Mouse (Mus musculus): Measurements from ENCODE around the gene Ankrd6. TPM values are rescaled to one million over a fixed set of nuclear protein-coding genes. Genes with fewer than 3 reads are reported as not detected.

The Ankrd6 gene
- total RNA-seq, 2 experiments from 2014 or later, result 36.7 to 42.9 TPM

- no peak for DNase-seq (ENCODE audit: low spot score in 2 of 2)
Measured at GRCm38 (mm10) chr4:32951035-32951940, 647 bp upstream of the Ankrd6 start.

DNA sequence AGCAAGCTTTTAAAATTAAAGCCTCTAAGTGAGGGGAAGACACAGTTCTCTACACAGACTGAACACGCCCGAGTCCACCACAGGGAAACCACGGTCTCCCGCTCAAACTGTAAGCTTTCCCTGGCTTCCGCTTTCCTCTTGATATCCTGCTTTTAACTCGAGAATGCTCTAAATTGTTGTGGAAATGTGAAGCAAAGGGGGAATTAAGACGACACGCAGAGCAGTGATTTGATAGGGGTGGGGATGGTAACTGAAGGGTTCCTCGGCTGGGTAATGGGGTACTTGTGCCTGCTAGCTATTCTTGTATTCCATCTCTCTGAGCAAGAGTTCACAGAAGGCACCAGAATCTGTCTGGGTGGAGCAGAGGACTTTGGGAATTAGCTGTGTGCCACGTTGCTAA lies 1.9 kb downstream of the Ankrd6 start:
- DNase-seq (ENCODE audit: low spot score in 2 of 2), result no peak

- no peak for DNase-seq (ENCODE audit: low spot score in 2 of 2)
Measured at GRCm38 (mm10) chr4:32947631-32948030, 3.0 kb downstream of the Ankrd6 start.

DNA sequence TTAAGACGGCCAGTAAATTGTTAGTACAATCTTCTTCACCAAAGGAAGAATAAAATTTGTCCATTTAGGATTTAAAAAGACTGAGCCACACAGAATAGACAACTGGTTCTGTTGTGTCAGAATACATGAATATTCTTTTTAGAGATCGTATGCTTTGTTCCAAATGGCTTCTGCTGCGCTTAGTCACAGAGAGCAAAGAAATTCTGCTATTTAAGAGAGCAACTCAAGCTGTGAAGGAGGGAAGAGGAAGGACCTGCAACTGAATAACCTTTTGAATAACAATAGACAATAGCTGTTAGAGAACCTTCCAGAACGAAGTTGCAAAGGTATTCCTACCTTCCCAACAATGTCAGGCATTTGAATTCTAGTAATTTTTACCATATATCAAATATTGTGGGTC lies 9.7 kb downstream of the Ankrd6 start:
- DNase-seq (ENCODE audit: low spot score in 2 of 2), result peak in 1 of 2 experiments; percentile 26

- peak in 1 of 2 experiments; percentile 28 for DNase-seq (ENCODE audit: low spot score in 2 of 2)
Measured at GRCm38 (mm10) chr4:32939964-32940363, 10.7 kb downstream of the Ankrd6 start.

- peak in 1 of 2 experiments; percentile 19 for DNase-seq (ENCODE audit: low spot score in 2 of 2)
Measured at GRCm38 (mm10) chr4:32939521-32939920, 11.1 kb downstream of the Ankrd6 start.

- DNase-seq (ENCODE audit: low spot score in 2 of 2), result no peak
Measured at GRCm38 (mm10) chr4:32936762-32937341, 13.8 kb downstream of the Ankrd6 start.

GRCm38 (mm10) chr4:32932056-32932455 lies 18.6 kb downstream of the Ankrd6 start:
- DNase-seq (ENCODE audit: low spot score in 2 of 2), result no peak

DNA sequence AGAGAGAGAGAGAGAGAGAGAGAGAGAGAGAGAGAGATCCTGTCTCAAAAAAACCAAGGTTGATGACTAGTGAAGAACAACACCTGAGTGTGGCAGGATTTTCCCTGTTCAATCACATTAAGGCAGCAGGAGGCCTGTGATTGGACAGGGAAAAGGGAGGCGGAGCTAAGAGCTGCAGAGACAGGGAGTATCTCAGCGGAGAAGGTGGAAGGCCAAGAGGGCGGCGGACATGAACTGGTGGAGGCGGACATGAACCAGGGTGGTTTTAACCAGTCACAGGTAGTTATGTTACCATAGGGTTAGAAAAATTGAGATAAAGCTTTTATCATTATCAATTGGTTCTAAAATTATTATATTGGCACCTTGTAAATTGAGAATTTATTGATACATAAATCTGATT lies 20.9 kb downstream of the Ankrd6 start:
- no peak for DNase-seq (ENCODE audit: low spot score in 2 of 2)

DNA sequence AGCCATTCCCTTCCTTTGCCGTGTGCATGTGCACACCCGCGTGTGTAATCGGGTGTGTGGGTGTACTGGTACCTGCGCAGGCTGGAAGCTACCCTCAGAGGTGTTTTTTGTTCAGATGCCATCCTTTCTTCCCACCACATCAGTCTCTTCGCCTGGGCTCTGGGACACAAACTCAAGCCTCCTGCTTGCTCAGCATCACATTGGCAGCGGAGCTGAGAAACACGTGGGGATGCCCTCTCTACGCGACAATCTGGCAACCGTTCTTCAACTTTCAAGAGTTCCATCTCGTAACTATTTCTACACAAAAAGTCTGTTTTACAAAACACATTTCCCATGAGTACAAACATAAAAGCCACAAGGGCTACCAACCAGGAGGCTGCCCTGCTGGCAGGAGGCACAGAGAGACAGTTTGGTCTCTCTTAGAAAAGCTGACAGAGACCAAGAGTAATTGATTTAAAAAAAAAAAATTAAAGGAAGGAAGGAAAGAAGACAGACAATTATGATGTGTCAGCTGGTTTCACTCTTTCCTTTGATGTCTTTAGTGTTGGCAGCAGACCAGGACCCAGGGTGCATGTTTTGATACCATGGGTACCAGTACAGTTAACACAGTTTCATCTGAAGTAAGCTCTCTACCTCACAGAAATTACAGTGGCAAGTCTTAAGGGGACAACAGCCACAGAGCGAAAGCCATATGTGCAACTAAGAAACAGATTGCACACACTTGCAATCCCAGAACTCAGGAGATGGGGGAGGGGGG lies 21.8 kb downstream of the Ankrd6 start:
- peak; percentile 28 to 31 for DNase-seq (ENCODE audit: low spot score in 2 of 2)

- no peak for DNase-seq (ENCODE audit: low spot score in 2 of 2)
Measured at GRCm38 (mm10) chr4:32923891-32924294, 26.7 kb downstream of the Ankrd6 start.

DNA sequence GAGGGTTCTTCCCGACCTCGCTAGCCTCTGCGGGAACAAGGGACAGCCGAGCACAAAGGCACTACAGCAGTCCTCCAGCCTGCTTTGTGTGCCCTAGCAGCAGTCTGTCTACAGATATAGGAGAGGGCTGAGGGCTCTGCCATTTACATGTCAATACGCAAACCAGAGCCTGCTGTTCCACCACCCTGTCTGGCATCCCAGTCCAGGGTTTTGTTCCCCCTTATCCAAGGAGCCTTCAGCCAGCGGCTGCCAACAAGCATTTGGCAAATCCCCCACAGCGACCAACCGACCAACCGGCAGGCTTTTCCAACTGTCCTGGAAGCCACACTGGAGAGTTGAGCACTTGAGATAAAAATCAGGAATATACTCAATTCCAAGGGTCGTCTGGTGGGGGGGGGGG lies 27.2 kb downstream of the Ankrd6 start:
- DNase-seq (ENCODE audit: low spot score in 2 of 2), result no peak

- DNase-seq (ENCODE audit: low spot score in 2 of 2), result no peak
Measured at GRCm38 (mm10) chr4:32922871-32923270, 27.8 kb downstream of the Ankrd6 start.

GRCm38 (mm10) chr4:32920863-32921262 lies 29.8 kb downstream of the Ankrd6 start:
- no peak for DNase-seq (ENCODE audit: low spot score in 2 of 2)

- no peak for DNase-seq (ENCODE audit: low spot score in 2 of 2)
Measured at GRCm38 (mm10) chr4:32918571-32918970, 32.1 kb downstream of the Ankrd6 start.

DNA sequence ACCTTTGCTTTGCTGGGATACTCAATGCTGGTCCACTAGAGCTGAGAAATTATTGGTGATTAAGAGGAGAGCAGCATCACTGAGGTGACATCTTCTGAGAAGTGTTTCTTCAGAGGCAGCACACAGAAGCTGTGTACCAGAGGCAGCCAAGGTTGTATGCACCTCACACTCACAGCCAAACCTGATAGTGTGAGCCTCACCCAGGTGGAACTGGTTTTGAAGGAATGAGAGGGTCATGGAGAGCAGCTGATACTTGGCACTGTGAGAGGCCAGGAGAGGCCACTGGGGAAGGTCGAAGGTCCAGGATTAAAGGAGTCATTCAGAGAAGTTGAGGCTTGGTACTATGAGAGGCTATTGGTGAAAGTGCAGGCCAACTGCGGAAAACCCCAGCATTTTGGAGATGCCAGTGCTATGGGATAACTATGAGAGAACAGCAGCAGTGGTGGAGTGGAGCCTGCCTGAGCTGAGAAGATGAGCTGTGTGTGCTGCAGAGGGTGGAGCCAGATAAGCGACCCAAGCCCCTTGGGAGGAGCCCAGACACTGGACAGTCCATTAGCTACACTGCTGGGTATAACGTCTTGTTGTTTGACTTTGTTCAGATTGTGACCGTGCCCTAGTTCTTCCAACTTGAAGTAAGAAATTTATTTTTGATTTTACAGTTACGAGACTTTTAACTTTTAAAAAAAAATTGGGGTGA lies 33.8 kb downstream of the Ankrd6 start:
- DNase-seq (ENCODE audit: low spot score in 2 of 2), result no peak

DNA sequence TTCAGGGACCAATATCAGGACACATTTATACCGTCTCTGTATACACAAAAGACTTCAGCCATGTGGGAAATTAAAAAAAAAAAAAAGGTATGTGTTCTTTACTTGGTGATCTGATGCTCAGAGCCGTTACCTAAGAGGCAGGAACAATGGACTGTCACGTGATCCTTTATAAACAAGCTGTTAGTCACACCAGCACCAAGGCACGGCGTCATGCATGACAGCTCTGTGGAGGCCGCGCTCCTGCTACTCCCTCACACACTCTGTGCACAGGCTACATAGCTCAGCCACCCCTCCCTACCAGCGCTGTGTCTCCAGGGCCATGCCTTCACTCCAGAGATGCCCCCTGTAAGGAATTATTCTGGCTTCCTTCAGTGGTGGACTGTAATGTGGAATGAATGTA lies 34.7 kb downstream of the Ankrd6 start:
- DNase-seq (ENCODE audit: low spot score in 2 of 2), result no peak

- no peak for DNase-seq (ENCODE audit: low spot score in 2 of 2)
Measured at GRCm38 (mm10) chr4:32909996-32910395, 40.6 kb downstream of the Ankrd6 start.

GRCm38 (mm10) chr4:32909241-32909979 lies 41.2 kb downstream of the Ankrd6 start:
- DNase-seq (ENCODE audit: low spot score in 2 of 2), result no peak

DNA sequence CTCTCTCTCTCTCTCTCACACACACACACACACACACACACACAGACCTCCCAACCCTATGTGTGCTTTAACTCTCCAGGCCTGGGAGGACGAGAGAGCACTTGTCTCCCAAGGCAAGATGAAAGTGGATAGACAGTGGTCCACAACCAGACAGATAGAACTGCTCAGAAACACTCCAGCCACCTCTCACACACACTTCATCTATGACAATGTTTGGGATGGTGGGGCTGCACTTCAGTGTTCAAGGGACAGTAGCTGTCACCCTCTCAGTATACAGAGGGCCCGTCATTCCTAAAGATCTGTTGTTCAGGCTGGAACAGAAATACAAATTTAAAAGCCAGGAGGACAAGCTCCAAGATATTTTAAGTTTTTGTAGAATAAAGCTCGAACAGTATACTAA lies 43.0 kb downstream of the Ankrd6 start:
- no peak for DNase-seq (ENCODE audit: low spot score in 2 of 2)

GRCm38 (mm10) chr4:32906627-32907026 lies 44.0 kb downstream of the Ankrd6 start:
- DNase-seq (ENCODE audit: low spot score in 2 of 2), result peak; percentile 70 to 75

Data from layer of hippocampus, adult 18-20 months (tissue).